Mouse (Mus musculus) small intestine, adult 2 months (tissue): ENCODE data around the gene Rpl18a.

Experiments used
- CTCF ChIP-seq: fragments of 200-500 bp; IDR thresholded peaks from 2 replicates; pipeline ENCODE4 v1.5.1; 2012; ENCODE audit warnings: low read depth, mild to moderate bottlenecking, control low read depth, inconsistent platforms, low read length, moderate library complexity, mixed read lengths; ENCODE audit not compliant: insufficient replicate concordance, insufficient read length; ENCODE audit errors: extremely low read depth
- POLR2A ChIP-seq: fragments of 200-500 bp; IDR thresholded peaks from 2 replicates; pipeline ENCODE4 v1.6.1; 2012; ENCODE audit warnings: low read depth, mild to moderate bottlenecking, control low read depth, inconsistent platforms, low read length, moderate library complexity

DNA sequence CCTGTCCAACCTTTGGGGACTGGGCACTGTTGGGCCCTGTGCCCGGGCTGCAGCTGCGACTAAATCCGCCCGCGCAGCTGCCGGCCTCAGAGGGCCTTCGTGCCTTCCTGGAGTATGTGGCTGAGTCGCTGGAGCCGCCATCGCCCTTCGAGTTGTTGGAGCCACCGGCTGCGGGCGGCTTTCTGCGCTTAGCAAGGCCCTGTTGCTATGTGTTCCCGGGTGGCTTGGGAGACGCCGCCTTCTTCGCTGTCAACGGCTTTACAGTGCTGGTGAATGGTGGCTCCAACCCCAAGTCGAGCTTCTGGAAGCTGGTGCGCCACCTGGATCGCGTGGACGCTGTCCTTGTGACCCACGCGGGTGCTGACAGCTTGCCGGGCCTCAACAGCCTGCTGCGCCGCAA lies 15.7 kb upstream of the Rpl18a start:
- no peak for TF ChIP-seq POLR2A
- TF ChIP-seq CTCF = no peak
